Mouse (Mus musculus) ES-Bruce4 (cell line): ENCODE data around the gene Sp1. TPM values are rescaled to one million over a fixed set of nuclear protein-coding genes. Genes with fewer than 3 reads are reported as not detected.

Source experiments
- H3K27ac ChIP-seq: 2 replicates; pipeline ENCODE4 v1.5.1; 2012; ENCODE audit warnings: low read length, inconsistent platforms; ENCODE audit not compliant: insufficient read depth
- H3K27me3 ChIP-seq: 2 replicates; pipeline ENCODE4 v1.6.1; 2012; ENCODE audit warnings: mild to moderate bottlenecking, low read length, inconsistent platforms; ENCODE audit not compliant: control insufficient read depth, poor library complexity, insufficient read depth, severe bottlenecking
- H3K36me3 ChIP-seq: 2 replicates; pipeline ENCODE4 v1.6.1; 2012; ENCODE audit warnings: inconsistent platforms, mild to moderate bottlenecking, low read length, moderate library complexity; ENCODE audit not compliant: control insufficient read depth, poor library complexity, insufficient read depth, severe bottlenecking
- H3K4me1 ChIP-seq: one replicate; pipeline ENCODE4 v1.8.1; 2011; ENCODE audit warnings: low read length; ENCODE audit not compliant: control insufficient read depth, insufficient read depth
- H3K4me3 ChIP-seq: 2 replicates; pipeline ENCODE4 v1.5.1; 2011; ENCODE audit warnings: low read depth, mild to moderate bottlenecking, low read length
- H3K9ac ChIP-seq: 2 replicates; pipeline ENCODE4 v1.6.1; 2012; ENCODE audit warnings: low read depth, mild to moderate bottlenecking, inconsistent platforms; ENCODE audit not compliant: poor library complexity, severe bottlenecking
- H3K9me3 ChIP-seq: replicated peaks from 2 replicates; pipeline ENCODE4 v1.6.1; 2012; ENCODE audit warnings: mild to moderate bottlenecking, low read length, inconsistent platforms; ENCODE audit not compliant: control insufficient read depth, poor library complexity, insufficient read depth, severe bottlenecking
- CTCF ChIP-seq: IDR thresholded peaks from one replicate; pipeline ENCODE4 v1.8.1; 2011; ENCODE audit warnings: low read depth, low read length
- EP300 ChIP-seq: IDR thresholded peaks from 2 replicates; pipeline ENCODE4 v1.6.1; 2011; ENCODE audit warnings: low read depth, low read length; ENCODE audit not compliant: insufficient read depth
- POLR2A ChIP-seq: IDR thresholded peaks from one replicate; pipeline ENCODE4 v1.8.1; 2011; ENCODE audit warnings: low read length; ENCODE audit not compliant: insufficient read depth
- polyA plus RNA-seq: library from polyadenylated mRNA; stranded (reverse); fragments of >200 nt; gene quantifications from 2 replicates; pipeline ENCODE4 v1.2.4, GENCODE M21; 2011; ENCODE audit warnings: low read depth; ENCODE audit not compliant: missing spikeins, insufficient read depth, insufficient read length

Sp1 gene
- polyA plus RNA-seq, 1 experiment: 106 TPM

- Histone ChIP-seq H3K4me1 (peaks cover 2% of the 10 kb centered on the region), H3K4me3 (no peak overlapping the region), H3K36me3 (no peaks in the 10 kb centered on the region; the same call in 1 of the 2 replicates), H3K27me3 (no peaks in the 10 kb centered on the region), H3K9me3 (no peaks in the 10 kb centered on the region), H3K9ac (no peak overlapping the region), H3K27ac (peak overlapping the region; percentile 99)
- TF ChIP-seq CTCF (no peak), POLR2A (no peak), EP300 (no peak)
These were observed 3.7 kb upstream of the Sp1 start for GRCm38 (mm10) chr15:102402210-102402609.

GRCm38 (mm10) chr15:102404608-102405488 lies 1.1 kb upstream of the Sp1 start:
- Histone ChIP-seq H3K9ac (peak overlapping the region; percentile 81), H3K27me3 (no peaks in the 10 kb centered on the region), H3K36me3 (peaks cover 24% of the 10 kb centered on the region), H3K4me3 (peak overlapping the region; percentile 75), H3K4me1 (peaks cover 5% of the 10 kb centered on the region), H3K27ac (peak overlapping the region; percentile 84), H3K9me3 (no peaks in the 10 kb centered on the region)
- TF ChIP-seq CTCF (no peak), POLR2A (peak; percentile 5)

GRCm38 (mm10) chr15:102406196-102406911 lies 411 bp downstream of the Sp1 start:
- H3K27ac ChIP-seq: no peak overlapping the region
- H3K27me3 ChIP-seq: no peaks in the 10 kb centered on the region
- H3K9me3 ChIP-seq: no peaks in the 10 kb centered on the region
- peak overlapping the region; percentile 99 for H3K9ac ChIP-seq
- peaks cover 40% of the 10 kb centered on the region for H3K36me3 ChIP-seq
- TF ChIP-seq CTCF: no peak
- TF ChIP-seq EP300: 0 out of 2 replicates have a peak, but pooled peaks have one; percentile 9
- TF ChIP-seq POLR2A: no peak
- peak overlapping the region; percentile 51 for H3K4me3 ChIP-seq
- peaks cover 5% of the 10 kb centered on the region for H3K4me1 ChIP-seq

- Histone ChIP-seq H3K27me3 (no peaks in the 10 kb centered on the region), H3K36me3 (peaks cover 46% of the 10 kb centered on the region), H3K4me3 (peak overlapping the region; percentile 51), H3K4me1 (peaks cover 3% of the 10 kb centered on the region), H3K9ac (peak overlapping the region; percentile 99), H3K27ac (0 out of 2 replicates have a peak overlapping the region, but pooled peaks have one; percentile 42), H3K9me3 (no peaks in the 10 kb centered on the region)
- TF ChIP-seq EP300: no peak
- TF ChIP-seq POLR2A: no peak
- TF ChIP-seq CTCF: no peak
These were observed 1.1 kb downstream of the Sp1 start for GRCm38 (mm10) chr15:102406912-102407580.

- no peak for TF ChIP-seq EP300
- no peak for TF ChIP-seq POLR2A
- TF ChIP-seq CTCF: no peak
- H3K27ac ChIP-seq: no peak overlapping the region
- no peaks in the 10 kb centered on the region for H3K9me3 ChIP-seq
- peak overlapping the region; percentile 99; the same call in 1 of the 2 replicates for H3K9ac ChIP-seq
- H3K4me1 ChIP-seq: peaks cover 3% of the 10 kb centered on the region
- peak overlapping the region; percentile 34 for H3K4me3 ChIP-seq
- H3K36me3 ChIP-seq: peaks cover 54% of the 10 kb centered on the region
- H3K27me3 ChIP-seq: no peaks in the 10 kb centered on the region
These were observed 2.0 kb downstream of the Sp1 start for GRCm38 (mm10) chr15:102407681-102408557.
